Mouse (Mus musculus) heart, embryonic 15.5 days (tissue): ENCODE measurements around the gene Cpvl. TPM values are rescaled to one million over a fixed set of nuclear protein-coding genes. Genes with fewer than 3 reads are reported as not detected.

Experiments
- ATAC-seq: fragments of 200-750 bp; cut with Nextera tagmentation; replicated peaks from 2 replicates; pipeline ENCODE4 v1.8.0; 2017; ENCODE audit warnings: low read depth, moderate TSS enrichment; ENCODE audit not compliant: insufficient number of reproducible peaks, insufficient read depth, low FRiP score
- H3K27ac ChIP-seq: fragments of 300-500 bp; sonication (generic); 2 replicates; pipeline ENCODE4 v1.5.1; 2015; ENCODE audit warnings: mild to moderate bottlenecking, inconsistent platforms
- H3K27me3 ChIP-seq: fragments of 300-500 bp; sonication (generic); 2 replicates; pipeline ENCODE4 v1.6.1; 2015; ENCODE audit warnings: inconsistent platforms
- H3K36me3 ChIP-seq: fragments of 300-500 bp; sonication (generic); 2 replicates; pipeline ENCODE4 v1.6.1; 2015; ENCODE audit warnings: mild to moderate bottlenecking, inconsistent platforms
- H3K4me1 ChIP-seq: fragments of 300-500 bp; sonication (generic); replicated peaks from 2 replicates; pipeline ENCODE4 v1.6.1; 2015; ENCODE audit warnings: inconsistent platforms
- H3K4me2 ChIP-seq: fragments of 300-500 bp; sonication (generic); 2 replicates; pipeline ENCODE4 v1.6.1; 2015; ENCODE audit warnings: inconsistent platforms, mild to moderate bottlenecking, moderate library complexity
- H3K4me3 ChIP-seq: fragments of 300-500 bp; sonication (generic); 2 replicates; pipeline ENCODE4 v1.5.1; 2015; ENCODE audit warnings: mild to moderate bottlenecking, inconsistent platforms
- H3K9ac ChIP-seq: fragments of 300-500 bp; sonication (generic); 2 replicates; pipeline ENCODE4 v1.6.1; 2015; ENCODE audit warnings: mild to moderate bottlenecking, inconsistent platforms
- H3K9me3 ChIP-seq: fragments of 300-500 bp; sonication (generic); replicated peaks from 2 replicates; pipeline ENCODE4 v1.6.1; 2016; ENCODE audit warnings: inconsistent platforms
- WGBS: fragments of 180-500 bp; shearing (Covaris S2); methylation state at CpG from one replicate; pipeline ENCODE4 v1.1.7; 2015; ENCODE audit warnings: mixed read lengths; 5-methylcytosine and 5-hydroxymethylcytosine counted together
- polyA plus RNA-seq: library from polyadenylated mRNA; unstranded; fragments of >200 nt; fragmentation: Nextera tagmentation; extraction: Ambion mirVana; gene quantifications from 2 replicates; pipeline ENCODE4 v1.2.1, GENCODE M21; 2015

Gene Cpvl
- polyA plus RNA-seq, result 0.13 TPM in 1 of 2 replicates, not detected in the other

GRCm38 (mm10) chr6:53978571-53978970 is at the start of gene Cpvl:
TSS of gene Cpvl (minus strand) at chr6:53978671.
- ATAC-seq, result no peak
- Histone ChIP-seq H3K4me2 (no peak within 1 kb of the TSS), H3K4me3 (no peak within 1 kb of the TSS), H3K27ac (no peak within 1 kb of the TSS), H3K27me3 (no peaks in the 10 kb centered on the region), H3K9ac (no peak within 1 kb of the TSS), H3K36me3 (no peaks in the 10 kb centered on the region), H3K4me1 (peaks cover 7% of the 10 kb centered on the region), H3K9me3 (no peaks in the 10 kb centered on the region)
- WGBS, result 78% methylated on average over 5 of the region's 5 CpGs

- Histone ChIP-seq H3K4me3 (no peak overlapping the region), H3K9me3 (no peaks in the 10 kb centered on the region), H3K4me1 (no peaks in the 10 kb centered on the region), H3K27ac (no peak overlapping the region), H3K4me2 (no peak overlapping the region), H3K36me3 (no peaks in the 10 kb centered on the region), H3K27me3 (no peaks in the 10 kb centered on the region), H3K9ac (no peak overlapping the region)
- ATAC-seq, result no peak
- WGBS, result 91% methylated on average over 5 of the region's 5 CpGs
These were observed 45.4 kb upstream of the Cpvl start for GRCm38 (mm10) chr6:54023846-54024245.

- H3K36me3 ChIP-seq, result no peaks in the 10 kb centered on the region
- no peak overlapping the region for H3K4me3 ChIP-seq
- no peaks in the 10 kb centered on the region for H3K9me3 ChIP-seq
- H3K27me3 ChIP-seq, result no peaks in the 10 kb centered on the region
- H3K27ac ChIP-seq, result peak overlapping the region; percentile 50; the same call in 1 of the 2 replicates
- H3K4me1 ChIP-seq, result peaks cover 4% of the 10 kb centered on the region; the same call in 1 of the 2 replicates
- peak; percentile 47 for ATAC-seq
- WGBS, result 50% methylated on average over 15 of the region's 15 CpGs
- no peak overlapping the region for H3K9ac ChIP-seq
- peak overlapping the region; percentile 18; the same call in 1 of the 2 replicates for H3K4me2 ChIP-seq
These were observed 42.8 kb upstream of the Cpvl start for GRCm38 (mm10) chr6:54021123-54021789.

GRCm38 (mm10) chr6:54018861-54019260 is 40.4 kb upstream of the Cpvl start:
- Histone ChIP-seq H3K27ac (no peak overlapping the region), H3K4me3 (no peak overlapping the region), H3K9ac (no peak overlapping the region), H3K9me3 (no peaks in the 10 kb centered on the region), H3K36me3 (no peaks in the 10 kb centered on the region), H3K4me1 (peaks cover 4% of the 10 kb centered on the region; the same call in 1 of the 2 replicates), H3K27me3 (no peaks in the 10 kb centered on the region), H3K4me2 (no peak overlapping the region)
- no peak for ATAC-seq
- WGBS, result 59% methylated on average over 5 of the region's 5 CpGs

GRCm38 (mm10) chr6:54018038-54018437 is 39.6 kb upstream of the Cpvl start:
- H3K4me3 ChIP-seq, result no peak overlapping the region
- ATAC-seq, result no peak
- no peak overlapping the region for H3K9ac ChIP-seq
- H3K4me2 ChIP-seq, result no peak overlapping the region
- no peaks in the 10 kb centered on the region for H3K9me3 ChIP-seq
- peaks cover 4% of the 10 kb centered on the region; the same call in 1 of the 2 replicates for H3K4me1 ChIP-seq
- H3K27me3 ChIP-seq, result no peaks in the 10 kb centered on the region
- WGBS, result 21% methylated on average over 2 of the region's 2 CpGs
- no peaks in the 10 kb centered on the region for H3K36me3 ChIP-seq
- H3K27ac ChIP-seq, result no peak overlapping the region

GRCm38 (mm10) chr6:54012163-54012562 is 33.7 kb upstream of the Cpvl start:
- H3K9ac ChIP-seq, result no peak overlapping the region
- no peaks in the 10 kb centered on the region for H3K27me3 ChIP-seq
- no peaks in the 10 kb centered on the region for H3K36me3 ChIP-seq
- 84% methylated on average over 1 of the region's 1 CpGs for WGBS
- H3K4me3 ChIP-seq, result no peak overlapping the region
- no peak overlapping the region for H3K27ac ChIP-seq
- H3K4me1 ChIP-seq, result peaks cover 6% of the 10 kb centered on the region; the same call in 1 of the 2 replicates
- no peak for ATAC-seq
- H3K9me3 ChIP-seq, result no peaks in the 10 kb centered on the region
- no peak overlapping the region for H3K4me2 ChIP-seq

GRCm38 (mm10) chr6:54010362-54010761 is 31.9 kb upstream of the Cpvl start:
- ATAC-seq, result no peak
- H3K9me3 ChIP-seq, result no peaks in the 10 kb centered on the region
- no peak overlapping the region for H3K4me3 ChIP-seq
- no peak overlapping the region for H3K27ac ChIP-seq
- H3K27me3 ChIP-seq, result no peaks in the 10 kb centered on the region
- no peak overlapping the region for H3K4me2 ChIP-seq
- H3K4me1 ChIP-seq, result peaks cover 6% of the 10 kb centered on the region; the same call in 1 of the 2 replicates
- H3K36me3 ChIP-seq, result no peaks in the 10 kb centered on the region
- WGBS, result 83% methylated on average over 9 of the region's 9 CpGs
- no peak overlapping the region for H3K9ac ChIP-seq

GRCm38 (mm10) chr6:54009293-54009692 is 30.8 kb upstream of the Cpvl start:
- H3K27ac ChIP-seq, result no peak overlapping the region
- H3K36me3 ChIP-seq, result no peaks in the 10 kb centered on the region
- H3K9ac ChIP-seq, result no peak overlapping the region
- H3K27me3 ChIP-seq, result no peaks in the 10 kb centered on the region
- no peaks in the 10 kb centered on the region for H3K9me3 ChIP-seq
- peaks cover 6% of the 10 kb centered on the region; the same call in 1 of the 2 replicates for H3K4me1 ChIP-seq
- no peak overlapping the region for H3K4me2 ChIP-seq
- ATAC-seq, result no peak
- H3K4me3 ChIP-seq, result no peak overlapping the region
- WGBS, result 42% methylated on average over 4 of the region's 4 CpGs

- no peak for ATAC-seq
- WGBS, result 77% methylated on average over 16 of the region's 16 CpGs
These were observed 30.1 kb upstream of the Cpvl start for GRCm38 (mm10) chr6:54008448-54009120.

GRCm38 (mm10) chr6:54005302-54005701 is 26.8 kb upstream of the Cpvl start:
- Histone ChIP-seq H3K36me3 (no peaks in the 10 kb centered on the region), H3K9ac (no peak overlapping the region), H3K27me3 (no peaks in the 10 kb centered on the region), H3K4me2 (no peak overlapping the region), H3K4me3 (no peak overlapping the region), H3K9me3 (no peaks in the 10 kb centered on the region), H3K27ac (no peak overlapping the region), H3K4me1 (peaks cover 6% of the 10 kb centered on the region; the same call in 1 of the 2 replicates)
- WGBS, result 85% methylated on average over 4 of the region's 4 CpGs
- no peak for ATAC-seq

More at GRCm38 (mm10) chr6:54008448-54009120, 30.1 kb upstream of the Cpvl start:
- Histone ChIP-seq H3K9me3 (no peaks in the 10 kb centered on the region), H3K27ac (no peak overlapping the region), H3K4me2 (no peak overlapping the region), H3K36me3 (no peaks in the 10 kb centered on the region), H3K4me3 (no peak overlapping the region), H3K9ac (no peak overlapping the region), H3K4me1 (peaks cover 6% of the 10 kb centered on the region; the same call in 1 of the 2 replicates), H3K27me3 (no peaks in the 10 kb centered on the region)

- Histone ChIP-seq H3K4me3 (no peak overlapping the region), H3K27me3 (no peaks in the 10 kb centered on the region), H3K4me1 (no peaks in the 10 kb centered on the region), H3K9me3 (no peaks in the 10 kb centered on the region; the same call in 1 of the 2 replicates), H3K4me2 (no peak overlapping the region), H3K9ac (no peak overlapping the region), H3K27ac (no peak overlapping the region), H3K36me3 (no peaks in the 10 kb centered on the region)
- ATAC-seq, result no peak
- 89% methylated on average over 3 of the region's 3 CpGs for WGBS
These were observed 17.9 kb upstream of the Cpvl start for GRCm38 (mm10) chr6:53996226-53996955.
